Mouse (Mus musculus) heart, postnatal 0 days (tissue): ENCODE measurements around the gene 4933425L06Rik. TPM values are rescaled to one million over a fixed set of nuclear protein-coding genes. Genes with fewer than 3 reads are reported as not detected.

ENCODE experiments used
- ATAC-seq: fragments of 200-750 bp; cut with Nextera tagmentation; 2 replicates; pipeline ENCODE4 v1.8.0; 2017; ENCODE audit warnings: low read depth, moderate number of reproducible peaks, moderate library complexity; ENCODE audit not compliant: insufficient read depth
- DNase-seq: peaks from one replicate; pipeline ENCODE4 v3.0.0-alpha.2; 2016; ENCODE audit warnings: low spot score
- H3K27ac ChIP-seq: fragments of 300-500 bp; sonication (generic); 2 replicates; pipeline ENCODE4 v1.5.1; 2014; ENCODE audit warnings: low read depth, mild to moderate bottlenecking
- H3K27me3 ChIP-seq: fragments of 300-500 bp; sonication (generic); 2 replicates; pipeline ENCODE4 v1.6.1; 2014; ENCODE audit warnings: low read length, mixed read lengths; ENCODE audit not compliant: control insufficient read depth, insufficient read depth
- H3K36me3 ChIP-seq: fragments of 300-500 bp; sonication (generic); replicated peaks from 2 replicates; pipeline ENCODE4 v1.6.1; 2014; ENCODE audit warnings: low read length, mixed read lengths; ENCODE audit not compliant: control insufficient read depth, insufficient read depth
- H3K4me1 ChIP-seq: fragments of 300-500 bp; sonication (generic); 2 replicates; pipeline ENCODE4 v1.6.1; 2014; ENCODE audit warnings: antibody characterized with exemption; ENCODE audit not compliant: control insufficient read depth, insufficient read depth
- H3K4me2 ChIP-seq: fragments of 300-500 bp; sonication (generic); 2 replicates; pipeline ENCODE4 v1.6.1; 2014; ENCODE audit warnings: low read depth, mild to moderate bottlenecking, low read length, moderate library complexity
- H3K4me3 ChIP-seq: fragments of 300-500 bp; sonication (generic); 2 replicates; pipeline ENCODE4 v1.5.1; 2014; ENCODE audit warnings: low read depth, low read length
- H3K9ac ChIP-seq: fragments of 300-500 bp; sonication (generic); replicated peaks from 2 replicates; pipeline ENCODE4 v1.6.1; 2014; ENCODE audit warnings: low read depth, low read length, mixed read lengths
- H3K9me3 ChIP-seq: fragments of 300-500 bp; sonication (generic); replicated peaks from 2 replicates; pipeline ENCODE4 v1.6.1; 2016; ENCODE audit warnings: low read length; ENCODE audit not compliant: control insufficient read depth
- CTCF ChIP-seq: IDR thresholded peaks from 2 replicates; pipeline ENCODE4 v1.5.1; 2016; ENCODE audit warnings: antibody characterized with exemption, control low read depth, low read depth
- EP300 ChIP-seq: IDR thresholded peaks from 2 replicates; pipeline ENCODE4 v1.6.1; 2016; ENCODE audit warnings: antibody characterized with exemption, low read depth
- WGBS: fragments of 180-500 bp; shearing (Covaris S2); extraction: QIAGEN DNeasy Blood & Tissue Kit; methylation state at CpG from one replicate; pipeline ENCODE4 v1.1.7; 2014; 5-methylcytosine and 5-hydroxymethylcytosine counted together
- polyA plus RNA-seq: library from polyadenylated mRNA; unstranded; fragments of >200 nt; fragmentation: Nextera tagmentation; extraction: Ambion mirVana; gene quantifications from 2 replicates; pipeline ENCODE4 v1.2.1, GENCODE M21; 2015
- total RNA-seq: library from RNA; depleted of rRNA; stranded (reverse); fragments of >200 nt; gene quantifications from 2 replicates; pipeline ENCODE4 v1.2.3, GENCODE M21; 2014; ENCODE audit warnings: low replicate concordance

4933425L06Rik gene
- total and polyA plus RNA-seq, 2 experiments from 2014 or later = not detected

- Histone ChIP-seq H3K9ac (no peak overlapping the region), H3K4me1 (no peaks in the 10 kb centered on the region), H3K4me3 (no peak overlapping the region), H3K9me3 (no peaks in the 10 kb centered on the region), H3K27me3 (no peaks in the 10 kb centered on the region), H3K27ac (no peak overlapping the region), H3K4me2 (no peak overlapping the region), H3K36me3 (no peaks in the 10 kb centered on the region)
- TF ChIP-seq EP300 (no peak), CTCF (no peak)
- ATAC-seq = no peak
- DNase-seq = no peak
Observed at GRCm38 (mm10) chr13:105066119-105066518, 15.8 kb upstream of the 4933425L06Rik start.

- no peak overlapping the region for H3K9ac ChIP-seq
- no peak for TF ChIP-seq CTCF
- no peak for TF ChIP-seq EP300
- no peak overlapping the region for H3K4me3 ChIP-seq
- ATAC-seq (no peak), DNase-seq (no peak)
- 47% methylated on average over 7 of the region's 7 CpGs for WGBS
- no peaks in the 10 kb centered on the region for H3K36me3 ChIP-seq
- H3K27ac ChIP-seq = no peak overlapping the region
- no peaks in the 10 kb centered on the region for H3K27me3 ChIP-seq
- H3K4me1 ChIP-seq = no peaks in the 10 kb centered on the region
- H3K4me2 ChIP-seq = no peak overlapping the region
- H3K9me3 ChIP-seq = no peaks in the 10 kb centered on the region
Observed at GRCm38 (mm10) chr13:105066890-105067845, 14.8 kb upstream of the 4933425L06Rik start.

- no peaks in the 10 kb centered on the region for H3K9me3 ChIP-seq
- no peak overlapping the region for H3K4me2 ChIP-seq
- 77% methylated on average over 3 of the region's 3 CpGs for WGBS
- no peak overlapping the region for H3K4me3 ChIP-seq
- no peaks in the 10 kb centered on the region for H3K36me3 ChIP-seq
- H3K27ac ChIP-seq = no peak overlapping the region
- H3K9ac ChIP-seq = no peak overlapping the region
- no peaks in the 10 kb centered on the region for H3K4me1 ChIP-seq
- no peak for DNase-seq
- TF ChIP-seq CTCF = no peak
- TF ChIP-seq EP300 = no peak
- no peak for ATAC-seq
- H3K27me3 ChIP-seq = no peaks in the 10 kb centered on the region
Observed at GRCm38 (mm10) chr13:105089276-105089675, 7.4 kb downstream of the 4933425L06Rik start.

DNA sequence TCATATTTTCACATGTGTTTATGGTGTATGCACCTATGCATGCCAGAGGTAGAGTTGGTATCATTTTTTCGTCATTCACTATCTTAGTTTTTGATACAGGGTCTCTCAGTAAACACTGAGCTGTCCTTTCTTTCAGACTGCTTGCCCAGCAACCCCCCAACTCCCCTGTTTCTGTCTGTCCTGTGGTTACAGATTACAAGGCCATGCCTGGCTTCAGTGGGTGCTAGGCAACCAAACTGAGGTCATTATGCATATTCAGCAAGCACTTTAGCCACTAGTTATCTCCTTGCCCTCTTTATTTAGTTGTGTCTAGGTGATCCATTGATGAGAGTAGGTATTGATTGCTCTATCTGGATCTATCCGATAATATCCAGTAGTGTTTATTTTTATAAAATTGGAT, 14.4 kb downstream of the 4933425L06Rik start:
- DNase-seq = no peak
- Histone ChIP-seq H3K4me2 (no peak overlapping the region), H3K27me3 (no peaks in the 10 kb centered on the region), H3K9ac (no peak overlapping the region), H3K9me3 (no peaks in the 10 kb centered on the region), H3K4me1 (no peaks in the 10 kb centered on the region), H3K36me3 (no peaks in the 10 kb centered on the region), H3K4me3 (no peak overlapping the region), H3K27ac (no peak overlapping the region)
- TF ChIP-seq CTCF (no peak), EP300 (no peak)
- ATAC-seq = no peak
- WGBS = 79% methylated on average over 2 of the region's 2 CpGs

- Histone ChIP-seq H3K4me3 (no peak overlapping the region), H3K27me3 (no peaks in the 10 kb centered on the region), H3K4me2 (no peak overlapping the region), H3K9ac (no peak overlapping the region), H3K9me3 (no peaks in the 10 kb centered on the region), H3K27ac (no peak overlapping the region), H3K36me3 (no peaks in the 10 kb centered on the region), H3K4me1 (no peaks in the 10 kb centered on the region)
- no peak for ATAC-seq
- DNase-seq = no peak
- TF ChIP-seq EP300 (no peak), CTCF (no peak)
- 75% methylated on average over 4 of the region's 4 CpGs for WGBS
Observed at GRCm38 (mm10) chr13:105100705-105101104, 18.8 kb downstream of the 4933425L06Rik start.

DNA sequence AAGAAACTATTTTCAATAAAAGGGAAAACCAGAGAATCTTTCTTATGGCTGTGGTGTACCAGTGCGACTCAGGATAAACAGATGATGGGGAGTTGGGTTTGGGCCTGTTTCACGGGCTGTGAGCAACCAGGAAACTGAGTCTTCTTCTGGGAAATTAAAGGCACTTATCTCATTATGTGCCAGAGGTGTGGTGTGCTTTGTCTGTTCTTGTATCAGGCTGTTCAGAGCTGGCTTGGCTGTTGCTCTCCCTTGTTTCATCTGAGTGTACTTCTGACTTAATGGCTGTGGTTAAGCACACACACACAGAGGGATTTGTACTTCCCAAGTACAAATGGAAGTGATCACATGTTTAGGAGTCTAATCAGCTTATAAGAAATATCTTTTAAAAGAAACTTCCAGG, 22.5 kb downstream of the 4933425L06Rik start:
- Histone ChIP-seq H3K9ac (no peak overlapping the region), H3K27me3 (no peaks in the 10 kb centered on the region), H3K36me3 (no peaks in the 10 kb centered on the region), H3K9me3 (no peaks in the 10 kb centered on the region), H3K4me2 (no peak overlapping the region), H3K4me1 (no peaks in the 10 kb centered on the region), H3K4me3 (no peak overlapping the region), H3K27ac (no peak overlapping the region; the same call in 1 of the 2 replicates)
- TF ChIP-seq EP300 = no peak
- TF ChIP-seq CTCF = no peak
- ATAC-seq = no peak
- DNase-seq = no peak
- 73% methylated on average over 2 of the region's 2 CpGs for WGBS
